Mouse (Mus musculus) hindbrain, embryonic 15.5 days (tissue): ENCODE results near the gene Ephb6. TPM values are rescaled to one million over a fixed set of nuclear protein-coding genes. Genes with fewer than 3 reads are reported as not detected.

Experiments
- ATAC-seq: fragments of 200-750 bp; cut with Nextera tagmentation; 2 replicates; pipeline ENCODE4 v1.8.0; 2017; ENCODE audit warnings: low read depth, moderate number of reproducible peaks, moderate TSS enrichment; ENCODE audit not compliant: low FRiP score
- H3K27ac ChIP-seq: fragments of 300-500 bp; sonication (generic); replicated peaks from 2 replicates; pipeline ENCODE4 v1.5.1; 2015; ENCODE audit warnings: mild to moderate bottlenecking, inconsistent platforms
- H3K27me3 ChIP-seq: fragments of 300-500 bp; sonication (generic); 2 replicates; pipeline ENCODE4 v1.6.1; 2015; ENCODE audit warnings: control low read depth, inconsistent platforms
- H3K36me3 ChIP-seq: fragments of 300-500 bp; sonication (generic); 2 replicates; pipeline ENCODE4 v1.6.1; 2015; ENCODE audit warnings: control low read depth, inconsistent platforms
- H3K4me1 ChIP-seq: fragments of 300-500 bp; sonication (generic); replicated peaks from 2 replicates; pipeline ENCODE4 v1.6.1; 2015; ENCODE audit warnings: control low read depth, inconsistent platforms
- H3K4me2 ChIP-seq: fragments of 300-500 bp; sonication (generic); 2 replicates; pipeline ENCODE4 v1.6.1; 2015; ENCODE audit warnings: moderate library complexity, mild to moderate bottlenecking, inconsistent platforms
- H3K4me3 ChIP-seq: fragments of 300-500 bp; sonication (generic); 2 replicates; pipeline ENCODE4 v1.5.1; 2015; ENCODE audit warnings: mild to moderate bottlenecking, inconsistent platforms
- H3K9ac ChIP-seq: fragments of 300-500 bp; sonication (generic); 2 replicates; pipeline ENCODE4 v1.6.1; 2015; ENCODE audit warnings: inconsistent platforms
- H3K9me3 ChIP-seq: fragments of 300-500 bp; sonication (generic); 2 replicates; pipeline ENCODE4 v1.6.1; 2016; ENCODE audit warnings: control low read depth, inconsistent platforms
- WGBS: fragments of 180-500 bp; shearing (Covaris S2); methylation state at CpG from one replicate; pipeline ENCODE4 v1.1.7; 2015; 5-methylcytosine and 5-hydroxymethylcytosine counted together
- polyA plus RNA-seq: library from polyadenylated mRNA; unstranded; fragments of >200 nt; fragmentation: Nextera tagmentation; extraction: Ambion mirVana; gene quantifications from 2 replicates; pipeline ENCODE4 v1.2.1, GENCODE M21; 2015

Gene Ephb6
- polyA plus RNA-seq, 1 experiment from 2014 or later, result 44.4 TPM

- no peak for ATAC-seq
- no peaks in the 10 kb centered on the region for H3K27me3 ChIP-seq
- no peaks in the 10 kb centered on the region for H3K4me1 ChIP-seq
- H3K4me2 ChIP-seq, result no peak overlapping the region
- WGBS, result 82% methylated on average over 4 of the region's 4 CpGs
- no peaks in the 10 kb centered on the region for H3K9me3 ChIP-seq
- no peak overlapping the region for H3K27ac ChIP-seq
- no peak overlapping the region for H3K4me3 ChIP-seq
- H3K9ac ChIP-seq, result no peak overlapping the region
- no peaks in the 10 kb centered on the region for H3K36me3 ChIP-seq
Measured at GRCm38 (mm10) chr6:41631549-41631948, 26.3 kb downstream of the Ephb6 start.

- H3K4me1 ChIP-seq, result 0 out of 2 replicates have a peak, but pooled peaks cover 3% of the 10 kb centered on the region
- no peaks in the 10 kb centered on the region for H3K27me3 ChIP-seq
- no peak overlapping the region for H3K9ac ChIP-seq
- 31% methylated on average over 1 of the region's 1 CpGs for WGBS
- H3K4me3 ChIP-seq, result no peak overlapping the region
- no peak for ATAC-seq
- H3K9me3 ChIP-seq, result no peaks in the 10 kb centered on the region
- no peaks in the 10 kb centered on the region for H3K36me3 ChIP-seq
- no peak overlapping the region for H3K27ac ChIP-seq
- H3K4me2 ChIP-seq, result no peak overlapping the region
Measured at GRCm38 (mm10) chr6:41635211-41635610, 29.9 kb downstream of the Ephb6 start.

- Histone ChIP-seq H3K36me3 (no peaks in the 10 kb centered on the region), H3K27me3 (no peaks in the 10 kb centered on the region), H3K4me3 (no peak within 1 kb of the TSS), H3K9me3 (no peaks in the 10 kb centered on the region), H3K4me1 (0 out of 2 replicates have a peak, but pooled peaks cover 3% of the 10 kb centered on the region), H3K9ac (no peak within 1 kb of the TSS), H3K4me2 (no peak within 1 kb of the TSS), H3K27ac (no peak within 1 kb of the TSS)
- 25% methylated on average over 5 of the region's 5 CpGs for WGBS
- no peak for ATAC-seq
Measured at GRCm38 (mm10) chr6:41636178-41636577, 30.9 kb downstream of the Ephb6 start, which contains the start of gene Trpv6. Gene Trpv6 (minus strand): TSS chr6:41636405.

GRCm38 (mm10) chr6:41637393-41637792 is 32.1 kb downstream of the Ephb6 start:
- H3K4me2 ChIP-seq, result no peak overlapping the region
- no peaks in the 10 kb centered on the region for H3K27me3 ChIP-seq
- no peak overlapping the region for H3K9ac ChIP-seq
- H3K4me3 ChIP-seq, result no peak overlapping the region
- ATAC-seq, result no peak
- no peak overlapping the region for H3K27ac ChIP-seq
- H3K4me1 ChIP-seq, result 0 out of 2 replicates have a peak, but pooled peaks cover 3% of the 10 kb centered on the region
- 24% methylated on average over 1 of the region's 1 CpGs for WGBS
- no peaks in the 10 kb centered on the region for H3K36me3 ChIP-seq
- H3K9me3 ChIP-seq, result no peaks in the 10 kb centered on the region

- H3K27me3 ChIP-seq, result no peaks in the 10 kb centered on the region
- H3K4me3 ChIP-seq, result no peak overlapping the region
- no peak overlapping the region for H3K4me2 ChIP-seq
- no peaks in the 10 kb centered on the region for H3K9me3 ChIP-seq
- H3K9ac ChIP-seq, result no peak overlapping the region
- H3K36me3 ChIP-seq, result no peaks in the 10 kb centered on the region
- WGBS, result 88% methylated on average over 6 of the region's 6 CpGs
- H3K4me1 ChIP-seq, result 0 out of 2 replicates have a peak, but pooled peaks cover 3% of the 10 kb centered on the region
- ATAC-seq, result no peak
- H3K27ac ChIP-seq, result no peak overlapping the region
Measured at GRCm38 (mm10) chr6:41637927-41638506, 32.7 kb downstream of the Ephb6 start.

- 46% methylated on average over 3 of the region's 3 CpGs for WGBS
- Histone ChIP-seq H3K27me3 (no peaks in the 10 kb centered on the region), H3K36me3 (no peaks in the 10 kb centered on the region), H3K4me1 (0 out of 2 replicates have a peak, but pooled peaks cover 3% of the 10 kb centered on the region), H3K9ac (no peak overlapping the region), H3K27ac (no peak overlapping the region), H3K9me3 (no peaks in the 10 kb centered on the region), H3K4me3 (no peak overlapping the region), H3K4me2 (no peak overlapping the region)
- ATAC-seq, result no peak
Measured at GRCm38 (mm10) chr6:41640449-41640848, 35.2 kb downstream of the Ephb6 start.

GRCm38 (mm10) chr6:41641173-41641866 is 36.0 kb downstream of the Ephb6 start:
- Histone ChIP-seq H3K4me2 (no peak overlapping the region), H3K27ac (no peak overlapping the region), H3K9ac (no peak overlapping the region), H3K4me1 (0 out of 2 replicates have a peak, but pooled peaks cover 3% of the 10 kb centered on the region), H3K27me3 (no peaks in the 10 kb centered on the region), H3K4me3 (no peak overlapping the region), H3K9me3 (no peaks in the 10 kb centered on the region), H3K36me3 (no peaks in the 10 kb centered on the region)
- WGBS, result 87% methylated on average over 6 of the region's 6 CpGs
- ATAC-seq, result no peak

- Histone ChIP-seq H3K9ac (no peak overlapping the region), H3K27me3 (no peaks in the 10 kb centered on the region), H3K36me3 (no peaks in the 10 kb centered on the region), H3K4me1 (no peaks in the 10 kb centered on the region), H3K27ac (no peak overlapping the region), H3K4me3 (no peak overlapping the region), H3K9me3 (no peaks in the 10 kb centered on the region), H3K4me2 (no peak overlapping the region)
- WGBS, result 89% methylated on average over 4 of the region's 4 CpGs
- no peak for ATAC-seq
Measured at GRCm38 (mm10) chr6:41642765-41643164, 37.5 kb downstream of the Ephb6 start.

GRCm38 (mm10) chr6:41643227-41643626 is 37.9 kb downstream of the Ephb6 start:
- H3K36me3 ChIP-seq, result no peaks in the 10 kb centered on the region
- no peak overlapping the region for H3K27ac ChIP-seq
- H3K9me3 ChIP-seq, result no peaks in the 10 kb centered on the region
- H3K4me3 ChIP-seq, result no peak overlapping the region
- no peaks in the 10 kb centered on the region for H3K27me3 ChIP-seq
- H3K4me1 ChIP-seq, result no peaks in the 10 kb centered on the region
- no peak overlapping the region for H3K9ac ChIP-seq
- WGBS, result 90% methylated on average over 3 of the region's 3 CpGs
- no peak overlapping the region for H3K4me2 ChIP-seq
- no peak for ATAC-seq

GRCm38 (mm10) chr6:41646220-41646619 is 40.9 kb downstream of the Ephb6 start:
- no peaks in the 10 kb centered on the region for H3K27me3 ChIP-seq
- H3K4me3 ChIP-seq, result no peak overlapping the region
- H3K9ac ChIP-seq, result no peak overlapping the region
- WGBS, result 88% methylated on average over 3 of the region's 3 CpGs
- no peaks in the 10 kb centered on the region for H3K4me1 ChIP-seq
- ATAC-seq, result no peak
- no peak overlapping the region for H3K4me2 ChIP-seq
- no peaks in the 10 kb centered on the region for H3K36me3 ChIP-seq
- H3K9me3 ChIP-seq, result no peaks in the 10 kb centered on the region
- no peak overlapping the region for H3K27ac ChIP-seq

GRCm38 (mm10) chr6:41646672-41647071 is 41.4 kb downstream of the Ephb6 start:
- no peak for ATAC-seq
- Histone ChIP-seq H3K4me2 (no peak overlapping the region), H3K9me3 (no peaks in the 10 kb centered on the region), H3K36me3 (no peaks in the 10 kb centered on the region), H3K4me1 (no peaks in the 10 kb centered on the region), H3K4me3 (no peak overlapping the region), H3K27ac (no peak overlapping the region), H3K27me3 (no peaks in the 10 kb centered on the region), H3K9ac (no peak overlapping the region)

GRCm38 (mm10) chr6:41653173-41653572 is 47.9 kb downstream of the Ephb6 start:
- Histone ChIP-seq H3K27ac (no peak overlapping the region), H3K36me3 (no peaks in the 10 kb centered on the region), H3K4me3 (no peak overlapping the region), H3K9me3 (no peaks in the 10 kb centered on the region), H3K27me3 (no peaks in the 10 kb centered on the region), H3K4me1 (no peaks in the 10 kb centered on the region), H3K9ac (no peak overlapping the region), H3K4me2 (no peak overlapping the region)
- 94% methylated on average over 5 of the region's 5 CpGs for WGBS
- ATAC-seq, result no peak
